Mouse (Mus musculus) kidney, adult 2 months (tissue): ENCODE measurements around the gene Pds5a.

Source experiments
- CTCF ChIP-seq: fragments of 200-500 bp; conservative IDR thresholded peaks from 2 replicates; pipeline ENCODE4 v1.5.1; 2011; ENCODE audit warnings: low read depth, mild to moderate bottlenecking, control low read depth, low read length, moderate library complexity, mixed read lengths; ENCODE audit not compliant: insufficient read depth, insufficient read length
- POLR2A ChIP-seq: fragments of 200-500 bp; IDR thresholded peaks from one replicate; pipeline ENCODE4 v1.6.1; 2011; ENCODE audit warnings: low read depth, low read length, control low read depth

- TF ChIP-seq CTCF (no peak), POLR2A (no peak)
Measured at GRCm38 (mm10) chr5:65688806-65689205, 9.3 kb downstream of the Pds5a start.
